Mouse (Mus musculus): ENCODE results near the gene Rabep2. TPM values are rescaled to one million over a fixed set of nuclear protein-coding genes. Genes with fewer than 3 reads are reported as not detected.
A peak's percentile ranks its signal among the peaks of the same experiment; 100 is the strongest.
"Not testable (repeated sequence)": the region's sequence is repeated elsewhere in the genome, so short reads cannot be mapped to it uniquely, and the experiment has no call there.

The Rabep2 gene
- polyA plus RNA-seq (2014; fragmentation: Nextera tagmentation; extraction: Ambion mirVana): 15.6 and 16.0 TPM in 2 replicates

GRCm38 (mm10) chr7:126428631-126429502 is at the start of gene Rabep2:
Gene Rabep2, plus strand, starts transcription at chr7:126428759.
- H3K36me3 ChIP-seq (ENCODE audit: control insufficient read depth, insufficient read depth, low read length): no peaks in the 10 kb centered on the region
- H3K4me2 ChIP-seq: peak within 1 kb of the TSS; percentile 96
- under 1% methylated on average over 82 of the region's 82 CpGs for WGBS
- no peaks in the 10 kb centered on the region for H3K27me3 ChIP-seq (replicated peaks; ENCODE audit: control insufficient read depth, insufficient read depth, low read length)
- peak; percentile 95 for DNase-seq (ENCODE audit: low spot score)
- H3K9ac ChIP-seq (ENCODE audit: low read depth, low read length): peak within 1 kb of the TSS; percentile 80
- peak within 1 kb of the TSS; percentile 71 for H3K4me3 ChIP-seq (ENCODE audit: low read depth, low read length)
- peak; percentile 85 for ATAC-seq (replicated peaks; ENCODE audit: low FRiP score)
- H3K4me1 ChIP-seq (replicated peaks; ENCODE audit: control insufficient read depth, insufficient read depth, low read length): peaks cover 13% of the 10 kb centered on the region
- peak within 1 kb of the TSS; percentile 91 for H3K27ac ChIP-seq (ENCODE audit: low read depth, low read length)
- H3K9me3 ChIP-seq (ENCODE audit: control insufficient read depth, low read length): peaks cover 3% of the 10 kb centered on the region; the same call in 1 of the 2 replicates

- H3K9me3 ChIP-seq (ENCODE audit: control insufficient read depth, low read length): no peaks in the 10 kb centered on the region
- no peak overlapping the region for H3K27ac ChIP-seq (ENCODE audit: low read depth, low read length)
- no peak overlapping the region for H3K9ac ChIP-seq (ENCODE audit: low read depth, low read length)
- 79% methylated on average over 5 of the region's 5 CpGs for WGBS
- DNase-seq (ENCODE audit: low spot score) (no peak), ATAC-seq (replicated peaks; ENCODE audit: low FRiP score) (no peak)
- H3K4me1 ChIP-seq (replicated peaks; ENCODE audit: control insufficient read depth, insufficient read depth, low read length): no peaks in the 10 kb centered on the region
- H3K4me2 ChIP-seq: no peak overlapping the region
- H3K4me3 ChIP-seq (ENCODE audit: low read depth, low read length): no peak overlapping the region
- peaks cover 5% of the 10 kb centered on the region; the same call in 1 of the 2 replicates for H3K36me3 ChIP-seq (ENCODE audit: control insufficient read depth, insufficient read depth, low read length)
- no peaks in the 10 kb centered on the region for H3K27me3 ChIP-seq (replicated peaks; ENCODE audit: control insufficient read depth, insufficient read depth, low read length)
Observed at GRCm38 (mm10) chr7:126383565-126383964, 45.0 kb upstream of the Rabep2 start.

- Histone ChIP-seq H3K4me2 (no peak overlapping the region), H3K4me3 (ENCODE audit: low read depth, low read length) (no peak overlapping the region), H3K27me3 (replicated peaks; ENCODE audit: control insufficient read depth, insufficient read depth, low read length) (no peaks in the 10 kb centered on the region), H3K36me3 (ENCODE audit: control insufficient read depth, insufficient read depth, low read length) (peaks cover 16% of the 10 kb centered on the region), H3K4me1 (replicated peaks; ENCODE audit: control insufficient read depth, insufficient read depth, low read length) (no peaks in the 10 kb centered on the region), H3K27ac (ENCODE audit: low read depth, low read length) (no peak overlapping the region), H3K9me3 (ENCODE audit: control insufficient read depth, low read length) (no peaks in the 10 kb centered on the region), H3K9ac (ENCODE audit: low read depth, low read length) (no peak overlapping the region)
- 96% methylated on average over 1 of the region's 1 CpGs for WGBS
- ATAC-seq (replicated peaks; ENCODE audit: low FRiP score) (no peak), DNase-seq (ENCODE audit: low spot score) (no peak)
Observed at GRCm38 (mm10) chr7:126388185-126388584, 40.4 kb upstream of the Rabep2 start.

GRCm38 (mm10) chr7:126392086-126392884 is 36.3 kb upstream of the Rabep2 start:
- not testable (repeated sequence) for H3K9me3 ChIP-seq (ENCODE audit: control insufficient read depth, low read length); H3K27ac ChIP-seq (ENCODE audit: low read depth, low read length); H3K4me1 ChIP-seq (replicated peaks; ENCODE audit: control insufficient read depth, insufficient read depth, low read length); H3K9ac ChIP-seq (ENCODE audit: low read depth, low read length); H3K4me3 ChIP-seq (ENCODE audit: low read depth, low read length); H3K27me3 ChIP-seq (replicated peaks; ENCODE audit: control insufficient read depth, insufficient read depth, low read length); DNase-seq (ENCODE audit: low spot score); H3K4me2 ChIP-seq; ATAC-seq (replicated peaks; ENCODE audit: low FRiP score)
- WGBS: 90% methylated on average over 7 of the region's 7 CpGs
- peaks cover 11% of the 10 kb centered on the region for H3K36me3 ChIP-seq (ENCODE audit: control insufficient read depth, insufficient read depth, low read length)

GRCm38 (mm10) chr7:126396298-126397119 is 32.0 kb upstream of the Rabep2 start, which contains the start of gene Nfatc2ip:
Gene Nfatc2ip, minus strand, starts transcription at chr7:126396737.
- H3K9me3 ChIP-seq (ENCODE audit: control insufficient read depth, low read length): no peaks in the 10 kb centered on the region
- ATAC-seq (replicated peaks; ENCODE audit: low FRiP score): peak; percentile 99
- H3K4me2 ChIP-seq: peak within 1 kb of the TSS; percentile 92
- peak within 1 kb of the TSS; percentile 86 for H3K9ac ChIP-seq (ENCODE audit: low read depth, low read length)
- peak; percentile 92 for DNase-seq (ENCODE audit: low spot score)
- peak within 1 kb of the TSS; percentile 80 for H3K4me3 ChIP-seq (ENCODE audit: low read depth, low read length)
- H3K27ac ChIP-seq (ENCODE audit: low read depth, low read length): peak within 1 kb of the TSS; percentile 69
- H3K4me1 ChIP-seq (replicated peaks; ENCODE audit: control insufficient read depth, insufficient read depth, low read length): peaks cover 10% of the 10 kb centered on the region
- WGBS: under 1% methylated on average over 59 of the region's 59 CpGs
- no peaks in the 10 kb centered on the region for H3K36me3 ChIP-seq (ENCODE audit: control insufficient read depth, insufficient read depth, low read length)
- H3K27me3 ChIP-seq (replicated peaks; ENCODE audit: control insufficient read depth, insufficient read depth, low read length): no peaks in the 10 kb centered on the region

GRCm38 (mm10) chr7:126397221-126397620 is 31.3 kb upstream of the Rabep2 start:
- Histone ChIP-seq H3K9me3 (ENCODE audit: control insufficient read depth, low read length) (no peaks in the 10 kb centered on the region), H3K9ac (ENCODE audit: low read depth, low read length) (peak overlapping the region; percentile 54), H3K4me3 (ENCODE audit: low read depth, low read length) (peak overlapping the region; percentile 80), H3K27me3 (replicated peaks; ENCODE audit: control insufficient read depth, insufficient read depth, low read length) (no peaks in the 10 kb centered on the region), H3K4me1 (replicated peaks; ENCODE audit: control insufficient read depth, insufficient read depth, low read length) (peaks cover 10% of the 10 kb centered on the region), H3K27ac (ENCODE audit: low read depth, low read length) (peak overlapping the region; percentile 69), H3K36me3 (ENCODE audit: control insufficient read depth, insufficient read depth, low read length) (no peaks in the 10 kb centered on the region), H3K4me2 (peak overlapping the region; percentile 71)
- DNase-seq (ENCODE audit: low spot score) (no peak), ATAC-seq (replicated peaks; ENCODE audit: low FRiP score) (peak; percentile 55)
- 24% methylated on average over 6 of the region's 6 CpGs for WGBS

- no peaks in the 10 kb centered on the region for H3K36me3 ChIP-seq (ENCODE audit: control insufficient read depth, insufficient read depth, low read length)
- H3K27me3 ChIP-seq (replicated peaks; ENCODE audit: control insufficient read depth, insufficient read depth, low read length): no peaks in the 10 kb centered on the region
- peak overlapping the region; percentile 54; the same call in 1 of the 2 replicates for H3K9ac ChIP-seq (ENCODE audit: low read depth, low read length)
- no peak for ATAC-seq (replicated peaks; ENCODE audit: low FRiP score)
- H3K4me2 ChIP-seq: peak overlapping the region; percentile 71
- no peak overlapping the region for H3K4me3 ChIP-seq (ENCODE audit: low read depth, low read length)
- no peaks in the 10 kb centered on the region for H3K9me3 ChIP-seq (ENCODE audit: control insufficient read depth, low read length)
- H3K4me1 ChIP-seq (replicated peaks; ENCODE audit: control insufficient read depth, insufficient read depth, low read length): peaks cover 10% of the 10 kb centered on the region
- H3K27ac ChIP-seq (ENCODE audit: low read depth, low read length): no peak overlapping the region
- WGBS: 41% methylated on average over 4 of the region's 4 CpGs
- DNase-seq (ENCODE audit: low spot score): no peak
Observed at GRCm38 (mm10) chr7:126397822-126398221, 30.7 kb upstream of the Rabep2 start.

- no peaks in the 10 kb centered on the region for H3K9me3 ChIP-seq (ENCODE audit: control insufficient read depth, low read length)
- H3K4me2 ChIP-seq: no peak overlapping the region
- no peak for ATAC-seq (replicated peaks; ENCODE audit: low FRiP score)
- no peaks in the 10 kb centered on the region for H3K27me3 ChIP-seq (replicated peaks; ENCODE audit: control insufficient read depth, insufficient read depth, low read length)
- H3K27ac ChIP-seq (ENCODE audit: low read depth, low read length): no peak overlapping the region
- H3K9ac ChIP-seq (ENCODE audit: low read depth, low read length): no peak overlapping the region
- WGBS: 9% methylated on average over 5 of the region's 5 CpGs
- H3K4me1 ChIP-seq (replicated peaks; ENCODE audit: control insufficient read depth, insufficient read depth, low read length): peaks cover 10% of the 10 kb centered on the region
- H3K36me3 ChIP-seq (ENCODE audit: control insufficient read depth, insufficient read depth, low read length): no peaks in the 10 kb centered on the region
- H3K4me3 ChIP-seq (ENCODE audit: low read depth, low read length): no peak overlapping the region
- peak; percentile 74 for DNase-seq (ENCODE audit: low spot score)
Observed at GRCm38 (mm10) chr7:126399548-126399947, 29.0 kb upstream of the Rabep2 start.
